Mouse (Mus musculus): ENCODE data around the gene Cuta.
"Not testable (repeated sequence)": the region's sequence is repeated elsewhere in the genome, so short reads cannot be mapped to it uniquely, and the experiment has no call there.

The Cuta gene

GRCm38 (mm10) chr17:26939178-26939972 is at the start of gene Cuta:
Gene Cuta, minus strand, starts transcription at chr17:26939569.
- in situ Hi-C loops (cut with MboI, MseI), result no loop called here

- in situ Hi-C loops (cut with MboI, MseI), result no loop called here
These were observed 46.3 kb upstream of the Cuta start for GRCm38 (mm10) chr17:26985503-26986179.

GRCm38 (mm10) chr17:26983382-26983781 is 44.0 kb upstream of the Cuta start:
- in situ Hi-C loops (cut with MboI, MseI), result no loop called here

GRCm38 (mm10) chr17:26981050-26981449 is 41.7 kb upstream of the Cuta start:
- in situ Hi-C loops (cut with MboI, MseI), result no loop called here

GRCm38 (mm10) chr17:26979426-26979825 is 40.1 kb upstream of the Cuta start:
- in situ Hi-C loops (cut with MboI, MseI), result no loop called here

- in situ Hi-C loops (cut with MboI, MseI), result not testable (repeated sequence)
These were observed 38.0 kb upstream of the Cuta start for GRCm38 (mm10) chr17:26977354-26977753.

GRCm38 (mm10) chr17:26975415-26975814 is 36.0 kb upstream of the Cuta start:
- in situ Hi-C loops (cut with MboI, MseI), result no loop called here

GRCm38 (mm10) chr17:26974547-26974946 is 35.2 kb upstream of the Cuta start:
- in situ Hi-C loops (cut with MboI, MseI), result no loop called here

- in situ Hi-C loops (cut with MboI, MseI), result no loop called here
These were observed 33.6 kb upstream of the Cuta start, which contains the start of gene Zbtb9 for GRCm38 (mm10) chr17:26972703-26973574. Gene Zbtb9, plus strand, starts transcription at chr17:26973167.

GRCm38 (mm10) chr17:26972107-26972506 is 32.7 kb upstream of the Cuta start:
- in situ Hi-C loops (cut with MboI, MseI), result no loop called here

GRCm38 (mm10) chr17:26971247-26971905 is 32.0 kb upstream of the Cuta start:
- in situ Hi-C loops (cut with MboI, MseI), result no loop called here

GRCm38 (mm10) chr17:26970221-26970620 is 30.9 kb upstream of the Cuta start:
- in situ Hi-C loops (cut with MboI, MseI), result no loop called here

GRCm38 (mm10) chr17:26969257-26969656 is 29.9 kb upstream of the Cuta start:
- in situ Hi-C loops (cut with MboI, MseI), result loop anchor here (5.0 kb wide), 1 partner anchor 62 kb away; no protein-coding TSS in a partner anchor

GRCm38 (mm10) chr17:26968200-26968611 is 28.8 kb upstream of the Cuta start:
- in situ Hi-C loops (cut with MboI, MseI), result loop anchor here (5.0 kb wide), 1 partner anchor 61 kb away; no protein-coding TSS in a partner anchor

GRCm38 (mm10) chr17:26967477-26967876 is 28.1 kb upstream of the Cuta start:
- in situ Hi-C loops (cut with MboI, MseI), result loop anchor here (5.0 kb wide), 1 partner anchor 60 kb away; no protein-coding TSS in a partner anchor

GRCm38 (mm10) chr17:26966993-26967392 is 27.6 kb upstream of the Cuta start:
- in situ Hi-C loops (cut with MboI, MseI), result loop anchor here (5.0 kb wide), 1 partner anchor 60 kb away; no protein-coding TSS in a partner anchor

- in situ Hi-C loops (cut with MboI, MseI), result no loop called here
These were observed 22.3 kb upstream of the Cuta start for GRCm38 (mm10) chr17:26961572-26962240.

- in situ Hi-C loops (cut with MboI, MseI), result no loop called here
These were observed 20.4 kb upstream of the Cuta start for GRCm38 (mm10) chr17:26959815-26960214.

- in situ Hi-C loops (cut with MboI, MseI), result no loop called here
These were observed 19.5 kb upstream of the Cuta start for GRCm38 (mm10) chr17:26958880-26959279.

GRCm38 (mm10) chr17:26957872-26958271 is 18.5 kb upstream of the Cuta start:
- in situ Hi-C loops (cut with MboI, MseI), result no loop called here

GRCm38 (mm10) chr17:26956895-26957294 is 17.5 kb upstream of the Cuta start:
- in situ Hi-C loops (cut with MboI, MseI), result no loop called here
